Mouse (Mus musculus): ENCODE data around the gene Zc2hc1c. TPM values are rescaled to one million over a fixed set of nuclear protein-coding genes. Genes with fewer than 3 reads are reported as not detected.

The Zc2hc1c gene
- polyA plus RNA-seq, 1 experiment from 2014 or later = 1.6 TPM

GRCm38 (mm10) chr12:85286941-85287340, 1.4 kb upstream of the Zc2hc1c start:
- Histone ChIP-seq H3K4me1 (peaks cover 9% of the 10 kb centered on the region), H3K9ac (no peak overlapping the region), H3K27me3 (peaks cover 7% of the 10 kb centered on the region; the same call in 1 of the 2 replicates), H3K4me2 (no peak overlapping the region), H3K9me3 (no peaks in the 10 kb centered on the region), H3K27ac (no peak overlapping the region), H3K36me3 (replicated peaks) (no peaks in the 10 kb centered on the region), H3K4me3 (replicated peaks) (no peak overlapping the region)
- ATAC-seq (ENCODE audit: low FRiP score) = no peak
- 23% methylated on average over 4 of the region's 5 CpGs for WGBS

GRCm38 (mm10) chr12:85287809-85288485, 444 bp upstream of the Zc2hc1c start, which contains the start of gene Acyp1:
Acyp1 (minus strand) TSS chr12:85288438.
- H3K4me1 ChIP-seq = peaks cover 9% of the 10 kb centered on the region
- peak within 1 kb of the TSS; percentile 56 for H3K9ac ChIP-seq
- peaks cover 7% of the 10 kb centered on the region; the same call in 1 of the 2 replicates for H3K27me3 ChIP-seq
- no peaks in the 10 kb centered on the region for H3K36me3 ChIP-seq (replicated peaks)
- WGBS = 8% methylated on average over 21 of the region's 21 CpGs
- H3K4me3 ChIP-seq (replicated peaks) = peak within 1 kb of the TSS; percentile 51
- peak; percentile 69 for ATAC-seq (ENCODE audit: low FRiP score)
- no peaks in the 10 kb centered on the region for H3K9me3 ChIP-seq
- 0 out of 2 replicates have a peak within 1 kb of the TSS, but pooled peaks have one; percentile 10 for H3K27ac ChIP-seq
- H3K4me2 ChIP-seq = peak within 1 kb of the TSS; percentile 80

GRCm38 (mm10) chr12:85289157-85290000, 988 bp downstream of the Zc2hc1c start:
- Histone ChIP-seq H3K27me3 (peaks cover 7% of the 10 kb centered on the region; the same call in 1 of the 2 replicates), H3K4me1 (peaks cover 9% of the 10 kb centered on the region), H3K36me3 (replicated peaks) (no peaks in the 10 kb centered on the region), H3K9me3 (peaks cover 5% of the 10 kb centered on the region), H3K27ac (no peak overlapping the region), H3K4me3 (replicated peaks) (peak overlapping the region; percentile 51), H3K9ac (peak overlapping the region; percentile 56), H3K4me2 (peak overlapping the region; percentile 80)
- no peak for ATAC-seq (ENCODE audit: low FRiP score)
- WGBS = 63% methylated on average over 24 of the region's 24 CpGs

GRCm38 (mm10) chr12:85290633-85291032, 2.2 kb downstream of the Zc2hc1c start:
- Histone ChIP-seq H3K36me3 (replicated peaks) (no peaks in the 10 kb centered on the region), H3K4me1 (peaks cover 9% of the 10 kb centered on the region), H3K9me3 (peaks cover 5% of the 10 kb centered on the region), H3K4me2 (no peak overlapping the region), H3K4me3 (replicated peaks) (no peak overlapping the region), H3K9ac (no peak overlapping the region), H3K27me3 (peaks cover 7% of the 10 kb centered on the region; the same call in 1 of the 2 replicates), H3K27ac (no peak overlapping the region)
- WGBS = 88% methylated on average over 10 of the region's 10 CpGs
- ATAC-seq (ENCODE audit: low FRiP score) = no peak

- Histone ChIP-seq H3K27ac (no peak overlapping the region), H3K9me3 (peaks cover 5% of the 10 kb centered on the region), H3K27me3 (peaks cover 7% of the 10 kb centered on the region; the same call in 1 of the 2 replicates), H3K4me3 (replicated peaks) (no peak overlapping the region), H3K4me1 (peaks cover 9% of the 10 kb centered on the region), H3K9ac (no peak overlapping the region), H3K4me2 (no peak overlapping the region), H3K36me3 (replicated peaks) (no peaks in the 10 kb centered on the region)
- ATAC-seq (ENCODE audit: low FRiP score) = no peak
Observed at GRCm38 (mm10) chr12:85291541-85291940, 3.1 kb downstream of the Zc2hc1c start.

GRCm38 (mm10) chr12:85292288-85292687, 3.9 kb downstream of the Zc2hc1c start:
- no peak for ATAC-seq (ENCODE audit: low FRiP score)
- Histone ChIP-seq H3K4me1 (peaks cover 9% of the 10 kb centered on the region), H3K4me3 (replicated peaks) (no peak overlapping the region), H3K27ac (no peak overlapping the region), H3K27me3 (peaks cover 7% of the 10 kb centered on the region; the same call in 1 of the 2 replicates), H3K4me2 (no peak overlapping the region), H3K36me3 (replicated peaks) (no peaks in the 10 kb centered on the region), H3K9me3 (peaks cover 5% of the 10 kb centered on the region), H3K9ac (no peak overlapping the region)
- 79% methylated on average over 6 of the region's 6 CpGs for WGBS

GRCm38 (mm10) chr12:85292906-85293305, 4.5 kb downstream of the Zc2hc1c start:
- no peak overlapping the region for H3K4me2 ChIP-seq
- peaks cover 5% of the 10 kb centered on the region for H3K9me3 ChIP-seq
- ATAC-seq (ENCODE audit: low FRiP score) = no peak
- no peak overlapping the region for H3K27ac ChIP-seq
- H3K4me1 ChIP-seq = peaks cover 9% of the 10 kb centered on the region
- H3K4me3 ChIP-seq (replicated peaks) = no peak overlapping the region
- no peak overlapping the region for H3K9ac ChIP-seq
- H3K36me3 ChIP-seq (replicated peaks) = 0 out of 2 replicates have a peak, but pooled peaks cover under 1% of the 10 kb centered on the region
- H3K27me3 ChIP-seq = peaks cover 7% of the 10 kb centered on the region; the same call in 1 of the 2 replicates

GRCm38 (mm10) chr12:85295506-85295905, 7.1 kb downstream of the Zc2hc1c start:
- Histone ChIP-seq H3K27me3 (no peaks in the 10 kb centered on the region), H3K4me3 (replicated peaks) (no peak overlapping the region), H3K4me1 (no peaks in the 10 kb centered on the region), H3K4me2 (no peak overlapping the region), H3K27ac (no peak overlapping the region), H3K9me3 (peaks cover 5% of the 10 kb centered on the region), H3K36me3 (replicated peaks) (peaks cover 18% of the 10 kb centered on the region), H3K9ac (no peak overlapping the region)
- ATAC-seq (ENCODE audit: low FRiP score) = no peak
- 91% methylated on average over 2 of the region's 2 CpGs for WGBS

- WGBS = 84% methylated on average over 5 of the region's 5 CpGs
- H3K9ac ChIP-seq = no peak overlapping the region
- ATAC-seq (ENCODE audit: low FRiP score) = no peak
- no peaks in the 10 kb centered on the region for H3K27me3 ChIP-seq
- H3K36me3 ChIP-seq (replicated peaks) = peaks cover 32% of the 10 kb centered on the region
- no peak overlapping the region for H3K27ac ChIP-seq
- no peaks in the 10 kb centered on the region for H3K4me1 ChIP-seq
- H3K4me2 ChIP-seq = no peak overlapping the region
- peaks cover 5% of the 10 kb centered on the region for H3K9me3 ChIP-seq
- no peak overlapping the region for H3K4me3 ChIP-seq (replicated peaks)
Observed at GRCm38 (mm10) chr12:85296915-85297314, 8.5 kb downstream of the Zc2hc1c start.

GRCm38 (mm10) chr12:85297345-85297997, 9.1 kb downstream of the Zc2hc1c start:
- WGBS = 82% methylated on average over 10 of the region's 10 CpGs
- Histone ChIP-seq H3K36me3 (replicated peaks) (peaks cover 38% of the 10 kb centered on the region), H3K9ac (no peak overlapping the region), H3K4me2 (no peak overlapping the region), H3K4me3 (replicated peaks) (no peak overlapping the region), H3K4me1 (no peaks in the 10 kb centered on the region), H3K27me3 (no peaks in the 10 kb centered on the region), H3K27ac (no peak overlapping the region), H3K9me3 (peaks cover 5% of the 10 kb centered on the region)
- no peak for ATAC-seq (ENCODE audit: low FRiP score)

GRCm38 (mm10) chr12:85298127-85298834, 9.9 kb downstream of the Zc2hc1c start:
- Histone ChIP-seq H3K4me2 (no peak overlapping the region), H3K4me1 (no peaks in the 10 kb centered on the region), H3K4me3 (replicated peaks) (no peak overlapping the region), H3K9me3 (peaks cover 5% of the 10 kb centered on the region), H3K9ac (no peak overlapping the region), H3K27ac (no peak overlapping the region), H3K36me3 (replicated peaks) (peaks cover 44% of the 10 kb centered on the region), H3K27me3 (no peaks in the 10 kb centered on the region)
- WGBS = 88% methylated on average over 11 of the region's 11 CpGs
- ATAC-seq (ENCODE audit: low FRiP score) = no peak

GRCm38 (mm10) chr12:85298835-85299180, 10.4 kb downstream of the Zc2hc1c start:
- H3K4me3 ChIP-seq (replicated peaks) = no peak overlapping the region
- H3K36me3 ChIP-seq (replicated peaks) = peaks cover 49% of the 10 kb centered on the region
- H3K4me2 ChIP-seq = no peak overlapping the region
- ATAC-seq (ENCODE audit: low FRiP score) = no peak
- H3K9me3 ChIP-seq = peaks cover 3% of the 10 kb centered on the region
- H3K4me1 ChIP-seq = no peaks in the 10 kb centered on the region
- H3K9ac ChIP-seq = no peak overlapping the region
- H3K27me3 ChIP-seq = no peaks in the 10 kb centered on the region
- 97% methylated on average over 1 of the region's 1 CpGs for WGBS
- no peak overlapping the region for H3K27ac ChIP-seq

Data from forebrain, embryonic 12.5 days (tissue).